Mouse (Mus musculus): ENCODE measurements around the gene Rrbp1.

Gene Rrbp1

DNA sequence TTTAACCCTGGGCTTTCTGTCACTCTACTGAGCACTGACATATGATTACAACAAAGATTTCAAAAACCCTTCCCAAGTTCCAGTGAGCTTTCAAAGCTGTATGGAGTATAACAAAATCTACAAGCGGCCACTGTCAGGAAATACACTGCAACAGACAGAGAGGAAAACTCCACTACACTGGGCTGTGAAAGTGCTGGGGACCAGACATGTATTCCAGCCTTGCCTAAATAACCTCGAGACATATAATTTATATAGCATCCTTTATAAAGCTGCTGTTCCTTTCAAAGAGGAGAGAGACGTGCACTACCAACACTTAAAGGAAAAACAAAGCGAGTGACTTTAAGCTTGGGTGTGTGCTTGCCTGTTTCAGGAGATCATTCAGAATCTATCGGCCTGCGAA, 4.4 kb downstream of the Rrbp1 start:
- no peak for DNase-seq (ENCODE audit: low read depth, low spot score)

DNA sequence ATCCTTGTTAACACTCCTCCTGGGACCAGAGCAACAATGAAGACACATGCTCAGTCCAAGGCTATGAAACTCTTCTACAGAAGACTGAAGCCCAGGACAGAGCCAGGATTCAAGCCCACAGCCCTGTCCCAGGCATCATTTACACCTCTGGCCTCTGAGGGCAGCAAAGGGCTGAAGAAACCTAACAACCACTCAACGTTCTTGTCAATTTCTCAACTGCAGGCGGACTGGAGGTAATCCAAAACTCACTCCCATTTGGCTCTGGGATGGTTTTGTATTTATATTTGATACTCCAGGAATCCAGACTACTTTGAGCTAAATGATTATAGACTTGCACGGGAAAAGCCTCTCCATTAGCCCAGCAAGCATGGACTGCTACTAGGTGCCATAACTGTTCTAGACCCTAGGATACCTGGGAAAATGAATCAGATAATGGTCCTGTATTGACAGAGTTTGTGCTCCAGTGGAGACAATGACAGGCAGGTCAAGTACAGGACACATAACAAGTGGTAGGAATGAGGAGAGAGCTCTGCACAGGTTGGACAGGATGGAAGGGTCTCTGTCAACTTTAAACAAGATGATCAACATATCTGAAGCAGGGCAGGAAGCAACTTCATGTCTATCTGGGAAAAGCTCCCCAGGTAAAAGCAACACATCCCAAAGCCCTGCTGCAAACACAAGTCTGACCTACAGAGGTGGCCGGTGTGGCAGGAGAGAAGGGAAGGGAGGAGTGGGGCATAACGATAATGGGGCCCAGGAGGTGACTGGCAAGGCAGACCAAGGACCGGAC, 5.7 kb downstream of the Rrbp1 start:
- no peak for DNase-seq (ENCODE audit: low read depth, low spot score)

DNA sequence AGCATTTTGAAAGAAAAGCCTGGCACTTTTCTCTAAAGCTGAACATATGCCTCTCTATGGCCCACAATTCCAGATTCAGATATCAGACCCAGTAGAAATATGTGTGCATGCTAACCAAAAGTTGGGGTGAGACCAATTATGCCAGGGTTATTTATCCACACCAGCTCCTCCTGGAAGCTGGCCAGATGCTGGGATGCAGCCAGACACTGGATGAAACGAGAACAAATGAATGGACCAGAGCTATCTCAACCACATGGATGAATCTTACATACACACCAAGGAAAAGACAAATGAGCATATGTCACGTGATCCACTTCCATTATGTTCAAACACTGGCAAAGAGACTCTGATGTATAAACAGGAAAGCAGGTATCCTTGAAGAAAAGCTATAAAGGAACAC, 7.5 kb downstream of the Rrbp1 start:
- no peak for DNase-seq (ENCODE audit: low read depth, low spot score)

DNA sequence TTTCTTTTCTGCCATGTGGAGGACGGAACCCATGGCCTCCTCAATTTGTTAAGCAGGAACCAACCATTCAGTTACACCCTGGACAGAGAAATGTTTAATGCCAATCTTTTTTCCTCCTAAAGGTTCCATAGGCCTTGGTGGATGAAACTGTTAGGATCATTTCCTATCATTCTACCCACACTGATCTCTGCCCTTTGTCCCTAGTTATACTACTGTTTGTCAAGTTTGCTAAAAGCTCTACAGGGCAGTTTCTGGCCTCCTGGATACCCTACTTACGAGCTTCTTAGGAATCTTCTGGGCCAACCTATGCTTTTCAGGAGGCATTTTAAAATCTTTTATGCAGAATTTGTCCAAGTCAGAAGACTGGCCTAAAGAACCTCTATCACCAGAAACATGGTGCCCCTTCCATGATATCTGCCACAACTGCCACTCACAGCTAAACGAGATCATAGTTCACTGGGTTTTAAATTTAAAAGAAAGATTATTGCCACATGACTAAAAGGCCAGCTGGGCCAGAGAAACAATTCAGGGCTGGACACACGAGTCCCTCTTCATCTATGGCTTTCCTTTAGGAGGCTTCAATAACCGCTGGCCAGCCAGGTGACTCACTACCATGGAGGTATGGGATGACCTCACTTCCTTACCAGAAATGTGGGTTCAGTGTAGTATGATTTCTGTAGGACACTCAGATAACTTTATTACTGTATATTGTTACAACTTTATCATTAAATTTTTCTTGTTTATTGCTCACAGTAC, 8.7 kb downstream of the Rrbp1 start:
- no peak for DNase-seq (ENCODE audit: low read depth, low spot score)

DNA sequence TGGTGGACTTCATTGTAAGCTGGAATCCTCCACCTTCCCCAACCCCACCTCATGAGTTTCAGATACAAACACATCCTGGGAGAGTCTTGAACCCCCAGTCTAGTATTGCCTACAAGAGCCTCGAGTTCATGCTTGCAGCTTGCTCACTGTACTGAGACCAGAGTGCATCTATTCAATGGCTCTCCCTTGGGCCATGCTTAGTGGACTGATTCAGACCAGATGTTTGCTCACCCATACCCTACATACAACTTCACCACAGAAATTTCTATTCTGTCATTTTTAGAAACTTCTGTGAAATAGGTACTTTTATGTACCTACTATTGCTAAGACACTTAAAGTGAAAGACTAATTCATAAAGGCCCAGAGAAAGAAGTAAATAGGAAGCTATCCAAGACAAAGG, 18.1 kb downstream of the Rrbp1 start:
- no peak for DNase-seq (ENCODE audit: low read depth, low spot score)

DNA sequence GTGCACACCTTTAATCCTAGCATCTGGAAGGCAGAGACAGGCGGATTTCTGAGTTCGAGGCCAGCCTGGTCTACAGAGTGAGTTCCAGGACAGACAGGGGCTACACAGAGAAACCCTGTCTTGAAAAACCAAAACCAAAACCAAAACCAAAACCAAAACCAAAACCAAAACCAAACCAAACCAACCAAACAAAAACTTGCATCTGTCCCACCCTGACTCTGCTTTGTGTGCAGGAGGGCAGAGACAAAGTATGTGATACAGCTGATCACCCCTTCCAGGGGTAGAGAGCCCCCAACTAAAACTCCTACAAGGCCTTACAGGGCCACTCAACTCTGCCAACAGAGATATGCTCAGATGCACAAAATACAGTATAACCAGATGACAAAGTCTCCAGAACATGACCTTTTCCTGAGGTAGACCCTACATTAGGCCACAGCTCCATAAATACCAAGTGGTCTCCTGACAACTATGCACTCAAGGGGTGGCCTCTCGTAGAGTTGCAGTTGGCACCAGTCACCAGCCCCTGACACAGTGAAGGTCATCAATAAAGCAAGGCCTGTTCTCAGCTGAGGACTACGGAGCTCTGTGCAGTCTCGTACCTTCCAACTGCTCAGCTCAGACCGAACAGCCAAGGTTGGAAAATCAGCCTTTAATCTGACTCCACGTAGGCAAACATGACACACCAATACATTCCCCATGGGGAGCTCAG, 18.9 kb downstream of the Rrbp1 start:
- no peak for DNase-seq (ENCODE audit: low read depth, low spot score)

DNA sequence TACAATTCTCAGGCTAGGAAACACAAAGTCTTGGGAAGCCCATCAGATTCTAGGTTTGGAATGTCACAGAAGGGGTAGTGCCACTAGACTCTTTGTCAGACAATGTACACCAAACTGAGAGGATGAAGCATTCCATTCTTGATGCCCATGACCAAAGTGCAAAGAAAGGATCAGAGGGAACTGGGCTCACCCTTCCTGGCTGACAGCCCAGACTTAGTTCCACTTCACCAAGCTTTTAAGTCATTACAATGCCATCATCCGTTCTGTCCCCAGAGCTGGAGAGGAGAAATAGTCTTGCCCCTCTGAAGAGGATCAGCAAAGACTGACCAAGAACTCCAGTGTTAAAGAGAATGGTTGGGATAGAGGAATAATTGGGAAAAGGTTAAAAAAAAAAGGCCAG, 20.1 kb downstream of the Rrbp1 start:
- DNase-seq (ENCODE audit: low read depth, low spot score) = no peak

DNA sequence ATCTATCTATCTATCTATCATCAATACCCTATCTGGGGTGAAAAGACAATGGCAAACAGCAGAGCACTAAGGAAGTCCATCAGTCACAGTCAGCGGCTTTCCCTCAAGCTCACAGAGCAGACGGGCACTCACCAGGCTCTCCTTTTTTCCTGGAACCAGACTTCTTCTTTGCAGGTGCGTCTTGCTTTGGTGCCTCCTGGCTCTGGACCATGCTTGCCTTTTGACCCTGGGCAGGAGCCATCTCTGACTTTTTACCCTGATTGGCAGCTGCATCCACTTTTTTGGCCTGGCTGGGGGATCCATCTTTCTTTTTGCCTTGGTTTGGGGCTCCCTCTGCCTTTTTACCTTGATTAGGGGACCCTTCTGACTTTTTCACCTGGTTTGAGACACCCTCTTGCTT, 23.0 kb downstream of the Rrbp1 start:
- DNase-seq (ENCODE audit: low read depth, low spot score) = no peak

DNA sequence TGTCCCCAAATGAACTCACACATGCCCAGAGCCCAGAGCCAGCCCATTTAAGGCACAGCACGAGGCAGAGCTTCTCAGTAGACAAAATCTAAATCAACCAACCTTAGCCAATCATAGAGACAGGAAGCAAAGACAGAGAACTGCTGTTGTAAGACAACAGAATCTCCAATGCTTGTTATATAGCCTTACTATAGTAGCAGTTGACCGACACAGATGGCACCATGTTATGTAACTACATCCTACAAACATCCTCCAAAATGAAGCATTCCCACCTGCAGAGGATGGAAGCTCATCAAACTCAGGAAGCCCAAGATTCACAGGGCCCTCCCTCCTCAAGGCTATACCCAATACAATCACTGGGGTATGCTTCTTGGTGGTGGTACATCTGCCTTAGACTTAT, 23.6 kb downstream of the Rrbp1 start:
- DNase-seq (ENCODE audit: low read depth, low spot score) = no peak

DNA sequence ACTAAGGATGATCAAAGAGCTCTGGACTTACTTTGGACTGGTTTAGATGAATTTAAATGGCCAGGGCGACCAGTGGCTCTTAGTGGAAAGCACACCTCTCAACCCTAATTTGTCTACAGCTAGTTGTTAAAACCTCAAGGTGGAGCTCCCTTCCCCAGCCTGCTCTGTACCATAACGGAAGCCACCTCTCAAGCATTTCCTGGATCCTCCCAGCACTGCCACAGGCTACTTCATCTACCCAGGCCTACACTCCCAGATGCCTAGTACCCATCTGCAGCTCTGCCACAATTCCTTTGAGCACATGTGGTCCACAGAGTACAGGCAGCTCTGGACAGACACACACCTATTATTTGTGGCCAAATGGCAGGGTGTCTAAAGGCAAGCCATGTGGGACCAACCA, 27.6 kb downstream of the Rrbp1 start:
- no peak for DNase-seq (ENCODE audit: low read depth, low spot score)

DNA sequence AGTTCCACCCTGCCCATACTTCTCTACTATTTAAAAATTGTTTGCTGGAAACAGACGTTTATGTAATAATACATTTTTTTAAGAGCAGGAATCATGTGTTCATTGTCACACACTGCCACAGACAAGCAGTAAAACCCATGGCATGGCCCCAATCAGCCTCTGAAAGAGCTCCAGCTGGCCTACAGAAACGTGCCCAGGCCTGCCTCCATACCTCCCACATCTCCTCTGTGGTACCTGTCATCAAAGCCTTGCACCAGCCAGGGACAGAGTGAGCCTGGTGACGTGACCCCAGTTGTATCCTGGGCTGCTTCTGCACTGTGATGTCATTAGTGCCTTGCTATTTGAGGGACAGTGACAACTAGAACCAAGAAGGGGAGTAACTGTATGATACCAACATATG, 28.2 kb downstream of the Rrbp1 start:
- no peak for DNase-seq (ENCODE audit: low read depth, low spot score)

DNA sequence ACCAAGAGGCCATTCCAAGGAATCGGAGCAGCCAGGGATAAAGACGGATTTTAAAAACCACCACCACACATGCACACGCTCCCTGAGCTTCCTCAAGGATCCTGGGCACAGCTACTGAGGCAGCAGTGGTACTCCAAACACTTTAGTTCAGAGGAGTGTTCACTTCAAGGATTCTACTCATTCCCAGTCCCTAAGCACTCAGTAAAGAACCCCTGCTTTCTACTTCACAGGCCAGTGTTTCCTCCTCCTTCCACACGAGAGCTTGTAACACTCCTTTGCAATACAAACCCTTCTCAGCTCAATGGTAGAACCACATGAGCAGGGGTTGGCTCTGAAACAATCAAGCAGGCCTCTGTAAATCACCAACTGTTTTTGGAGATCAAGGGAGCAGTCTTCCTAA, 28.9 kb downstream of the Rrbp1 start:
- no peak for DNase-seq (ENCODE audit: low read depth, low spot score)

DNA sequence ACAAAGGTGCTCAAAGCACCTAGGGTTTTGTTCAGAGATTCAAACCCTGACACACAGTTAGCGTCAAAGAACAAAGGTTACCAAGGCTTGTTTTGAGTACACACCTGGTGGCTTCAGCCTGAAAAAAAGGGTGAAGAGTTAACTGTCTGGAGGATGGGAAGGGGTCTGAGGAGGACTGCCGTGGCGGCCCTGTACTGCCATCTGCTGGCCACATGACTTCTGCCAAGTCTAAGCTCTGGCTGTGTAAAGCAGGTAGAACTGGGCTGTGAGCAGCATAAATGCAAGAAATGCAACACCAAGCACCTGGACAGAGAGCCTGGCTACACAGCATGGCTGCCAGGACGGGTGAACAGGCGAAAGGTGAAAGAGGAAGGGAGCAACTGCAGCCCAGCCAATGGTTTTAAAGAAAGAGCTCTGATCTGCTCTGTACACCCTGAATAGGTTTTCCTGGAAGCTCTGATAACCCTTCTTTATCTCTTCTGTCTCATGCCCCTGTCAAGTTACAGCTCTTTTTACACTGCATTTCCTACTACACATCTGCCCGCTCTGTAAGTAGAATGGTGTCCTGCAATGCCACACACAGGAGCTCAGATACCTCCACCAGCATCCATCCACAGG, 30.2 kb downstream of the Rrbp1 start:
- peak; percentile 33 for DNase-seq (ENCODE audit: low read depth, low spot score)

DNA sequence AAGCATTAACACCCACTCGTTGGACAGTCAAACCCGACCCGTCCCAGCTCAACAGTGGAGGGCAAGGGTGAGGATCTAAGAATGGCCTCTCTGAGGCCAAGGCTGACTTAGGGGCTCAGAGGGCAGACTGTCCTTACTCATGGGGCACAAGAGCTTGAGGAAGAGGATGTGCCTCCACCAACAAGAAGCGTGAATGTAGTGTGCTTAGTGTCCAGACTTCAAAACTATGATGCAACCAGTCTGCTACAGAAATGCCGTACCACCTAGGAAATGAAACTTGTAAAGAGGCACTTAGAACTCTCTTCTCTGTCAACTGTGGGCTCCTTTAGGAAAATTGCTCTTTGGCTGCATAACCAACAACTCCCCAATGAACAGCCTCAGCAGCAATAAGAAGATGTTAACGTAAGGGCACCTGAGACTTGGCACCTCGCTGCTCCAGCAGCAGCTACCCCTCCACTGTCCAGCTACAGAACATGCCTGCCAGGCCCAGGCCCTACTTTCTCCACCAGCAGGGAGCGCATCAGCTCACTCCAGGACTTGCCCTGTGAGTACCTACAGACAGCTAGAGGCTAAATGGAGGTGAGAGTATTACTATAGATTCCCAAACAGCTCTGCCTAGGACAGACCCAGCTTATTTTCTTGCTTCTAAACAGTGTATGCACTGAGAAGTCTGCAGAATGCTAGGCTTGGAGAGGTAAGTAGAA, 32.5 kb downstream of the Rrbp1 start:
- DNase-seq (ENCODE audit: low read depth, low spot score) = no peak

DNA sequence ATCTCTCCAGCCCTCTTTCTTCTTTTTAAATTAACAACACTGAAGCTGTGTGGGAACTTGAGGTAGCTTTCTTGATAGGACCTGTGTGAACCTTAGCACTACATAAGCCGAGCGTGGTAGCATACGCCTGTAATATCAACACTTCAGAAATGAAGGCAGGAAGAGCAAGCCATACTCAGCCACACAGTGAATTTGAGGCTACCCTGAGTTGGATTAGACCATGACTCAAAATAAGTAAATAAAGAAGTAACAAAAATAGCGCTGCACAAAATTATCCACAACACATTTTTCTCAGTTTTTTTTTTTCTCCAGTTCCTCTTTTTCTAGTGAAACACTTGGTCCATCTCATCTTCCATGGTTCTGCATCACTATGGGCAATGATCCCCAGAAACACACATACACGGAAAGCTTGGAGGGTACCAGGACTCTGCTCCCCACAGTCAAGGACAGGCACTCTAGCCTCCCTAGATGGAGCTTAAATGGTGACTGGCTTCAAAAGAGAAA, 35.9 kb downstream of the Rrbp1 start:
- no peak for DNase-seq (ENCODE audit: low read depth, low spot score)

DNA sequence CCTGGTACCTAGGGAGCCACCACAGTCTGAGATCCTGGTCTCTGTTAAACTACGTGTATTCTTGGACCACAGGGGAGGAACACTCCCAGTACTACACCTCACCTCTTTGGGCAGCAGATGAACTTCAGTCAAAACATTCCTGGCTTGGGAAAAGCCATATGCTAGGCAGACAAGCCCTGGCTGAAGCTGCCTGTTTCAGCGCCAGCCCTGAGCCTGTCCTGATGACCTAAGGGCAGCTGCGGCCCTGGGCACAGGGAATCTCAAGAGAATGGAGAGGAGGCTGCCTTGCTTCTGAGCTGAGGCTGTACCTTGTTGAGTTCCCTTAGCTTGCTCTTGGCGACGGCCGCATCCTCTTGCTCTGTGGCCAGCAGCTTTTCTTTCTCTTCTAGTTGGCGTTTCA, 37.9 kb downstream of the Rrbp1 start:
- DNase-seq (ENCODE audit: low read depth, low spot score) = no peak

DNA sequence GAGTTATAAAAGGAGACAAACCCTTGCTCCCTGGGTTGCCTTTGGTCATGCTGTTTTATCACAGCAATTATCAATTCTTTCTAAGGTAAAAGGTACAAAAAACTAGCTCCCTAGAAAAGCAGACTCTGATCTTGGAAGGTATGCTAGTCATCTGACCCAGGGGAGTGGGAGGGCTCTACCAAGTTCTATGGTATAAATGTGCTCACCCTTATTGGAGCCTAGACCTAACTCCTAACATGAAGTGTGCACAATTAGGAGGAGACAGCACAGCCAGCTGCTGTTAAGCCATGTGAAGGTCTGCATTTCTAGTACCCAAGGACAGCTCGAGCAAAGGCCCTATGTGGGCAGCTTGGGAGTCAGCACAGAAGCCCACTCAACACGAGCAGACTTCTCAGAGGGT, 39.2 kb downstream of the Rrbp1 start:
- DNase-seq (ENCODE audit: low read depth, low spot score) = no peak

DNA sequence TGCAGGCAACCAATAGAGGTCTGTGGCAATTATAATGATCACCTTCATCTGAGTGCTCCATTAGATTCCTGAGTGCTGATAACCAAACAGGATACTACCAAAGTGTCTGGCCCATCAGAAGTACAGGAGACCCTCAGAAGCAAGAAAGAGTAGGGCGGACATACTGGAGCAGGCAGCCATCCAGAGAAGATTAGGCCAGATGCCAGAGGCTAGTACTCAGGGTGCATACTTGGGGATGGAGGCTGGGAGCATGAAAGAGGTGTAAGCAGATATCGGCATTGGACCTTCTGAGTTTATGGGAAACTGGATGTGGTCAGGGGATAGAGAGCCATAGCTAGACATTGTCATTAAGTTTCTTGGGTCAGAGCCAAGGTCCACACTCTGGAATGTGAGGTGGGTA, 40.2 kb downstream of the Rrbp1 start:
- no peak for DNase-seq (ENCODE audit: low read depth, low spot score)

DNA sequence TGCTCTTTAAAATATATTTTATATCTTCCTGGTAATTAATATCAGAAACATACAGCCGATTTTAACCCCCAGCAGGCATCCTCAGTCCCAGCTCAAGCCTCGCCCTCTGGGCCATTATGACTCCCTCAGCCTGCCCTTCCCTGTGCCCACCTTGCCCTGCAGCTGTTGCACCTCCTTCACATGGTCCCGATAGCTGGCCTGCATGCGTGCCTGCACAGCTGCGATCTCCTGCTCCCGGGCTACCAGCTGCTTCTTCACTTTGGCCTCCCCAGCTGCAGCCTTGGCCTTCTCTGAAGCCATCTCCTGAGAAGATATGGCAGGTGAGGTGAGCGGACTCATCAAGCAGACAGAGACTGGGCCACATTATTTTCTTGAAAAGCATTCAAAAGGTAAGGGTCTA, 41.8 kb downstream of the Rrbp1 start:
- DNase-seq (ENCODE audit: low read depth, low spot score) = no peak

DNA sequence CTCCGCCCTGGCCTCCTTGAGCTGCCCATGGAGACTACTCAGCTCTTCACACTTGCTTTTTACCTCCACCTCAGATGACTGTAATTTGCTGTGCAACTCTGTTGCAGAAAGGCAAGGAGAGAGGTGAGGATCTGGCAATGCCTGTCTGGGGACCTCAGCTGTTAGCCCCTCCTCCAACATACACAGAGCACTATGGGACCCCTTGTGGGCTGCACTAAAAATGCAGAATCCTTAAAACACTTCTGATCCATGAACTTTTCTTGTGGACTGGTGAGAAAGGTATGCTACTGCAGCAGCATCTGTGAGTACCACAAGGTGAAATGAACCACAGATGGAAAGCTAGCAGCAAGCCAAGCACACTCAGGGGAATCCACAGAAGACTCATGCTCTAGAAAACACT, 47.7 kb downstream of the Rrbp1 start:
- no peak for DNase-seq (ENCODE audit: low read depth, low spot score)

DNA sequence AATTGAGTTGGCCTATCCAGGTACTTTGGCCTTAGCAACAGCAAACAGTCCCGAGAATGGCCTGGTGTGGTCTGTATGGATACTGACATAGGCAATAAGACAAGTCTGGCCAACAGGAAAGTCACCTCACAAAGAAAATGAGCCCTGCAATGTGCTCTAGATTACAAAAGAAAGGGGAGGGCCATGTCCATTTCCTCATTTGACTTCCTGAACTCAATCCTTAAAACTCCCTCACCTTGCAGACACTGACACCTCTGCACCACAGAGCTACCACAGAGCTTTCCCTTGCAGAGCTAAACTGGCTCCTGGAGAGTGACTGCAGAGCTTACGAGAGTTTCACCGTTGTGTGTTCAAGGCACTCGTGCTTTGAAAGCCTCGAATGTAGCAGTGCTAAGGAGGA, 48.9 kb downstream of the Rrbp1 start:
- DNase-seq (ENCODE audit: low read depth, low spot score) = no peak
